Mouse (Mus musculus) testis, adult 2 months (tissue): ENCODE data around the gene Calm1.

Experiments used
- CTCF ChIP-seq: fragments of 200-500 bp; IDR thresholded peaks from 2 replicates; pipeline ENCODE4 v1.5.1; 2012; ENCODE audit warnings: low read depth, mild to moderate bottlenecking, inconsistent platforms, low read length, moderate library complexity; ENCODE audit not compliant: control insufficient read depth, insufficient read depth, insufficient replicate concordance
- POLR2A ChIP-seq: fragments of 200-500 bp; IDR thresholded peaks from 2 replicates; pipeline ENCODE4 v1.6.1; 2012; ENCODE audit warnings: low read depth, mild to moderate bottlenecking, inconsistent platforms, low read length, moderate library complexity; ENCODE audit not compliant: control insufficient read depth

DNA sequence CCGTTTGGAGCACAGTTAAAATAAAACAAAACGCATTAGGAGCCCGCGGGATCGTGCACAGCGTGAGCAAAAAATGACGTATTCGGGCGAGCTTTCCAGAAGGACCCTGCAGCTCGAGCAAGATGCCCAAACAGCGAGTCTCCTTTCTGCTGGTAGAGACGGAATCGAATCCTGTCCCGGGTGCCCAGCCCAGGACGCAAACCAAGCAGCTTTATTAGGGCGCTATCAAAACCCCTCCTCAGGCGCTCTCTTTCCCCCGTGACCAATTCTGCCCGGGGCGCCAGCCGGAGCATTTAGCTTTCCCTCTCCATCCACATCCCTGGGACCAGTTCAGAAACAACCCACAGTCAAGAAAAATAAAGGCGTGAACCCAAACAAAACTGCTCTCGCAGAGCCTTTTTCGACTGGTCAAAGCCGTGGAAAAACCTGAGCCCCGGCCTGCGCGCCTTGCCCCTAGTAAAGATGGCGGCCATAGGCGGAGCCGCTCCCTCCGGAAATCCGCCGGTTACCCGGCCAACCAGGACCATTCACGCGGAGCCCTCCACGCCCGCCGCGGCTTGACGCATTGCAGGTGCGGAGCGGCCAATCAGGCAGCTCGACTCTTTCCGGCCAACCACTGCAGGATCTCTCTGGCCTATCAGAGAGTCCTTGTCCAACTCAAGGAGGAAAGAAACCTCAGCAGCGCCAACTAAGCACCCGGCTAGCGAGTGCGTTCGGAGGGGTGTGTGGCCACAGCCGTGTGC is 12.1 kb upstream of the Calm1 start:
- TF ChIP-seq POLR2A = peak; percentile 74
- TF ChIP-seq CTCF = no peak
